Mouse (Mus musculus) ES-E14 (cell line): ENCODE data around the gene Rgmb. TPM values are rescaled to one million over a fixed set of nuclear protein-coding genes. Genes with fewer than 3 reads are reported as not detected.

Source experiments
- DNase-seq: peaks from one replicate; pipeline ENCODE4 v3.0.0-alpha.2; 2013; ENCODE audit warnings: low read depth, low spot score
- H3K27ac ChIP-seq: 2 replicates; pipeline ENCODE4 v1.5.1; 2012; ENCODE audit warnings: low read depth, mild to moderate bottlenecking, low read length, moderate library complexity, mixed read lengths; ENCODE audit not compliant: poor library complexity, insufficient read depth, severe bottlenecking
- H3K36me3 ChIP-seq: 2 replicates; pipeline ENCODE4 v1.6.1; 2012; ENCODE audit warnings: mild to moderate bottlenecking, low read length, moderate library complexity, mixed read lengths; ENCODE audit not compliant: control insufficient read depth, poor library complexity, insufficient read depth, severe bottlenecking
- H3K4me1 ChIP-seq, 2 experiments: fragments of 150-350 bp in 1 of 2; sonication (generic) in 1 of 2; 2 replicates each; pipeline ENCODE4 v1.6.1; 2012; ENCODE audit warnings: low read length in 2 of 2, mild to moderate bottlenecking in 1 of 2, mixed read lengths in 1 of 2; ENCODE audit not compliant: control insufficient read depth in 2 of 2, insufficient read depth in 2 of 2, poor library complexity in 1 of 2
- H3K4me3 ChIP-seq, 2 experiments: fragments of 150-350 bp in 1 of 2; sonication (generic) in 1 of 2; 2 replicates each; pipeline ENCODE4 v1.5.1; 2012; ENCODE audit warnings: low read length in 2 of 2, low read depth in 1 of 2, mild to moderate bottlenecking in 1 of 2, mixed read lengths in 1 of 2; ENCODE audit not compliant: insufficient read depth in 1 of 2, poor library complexity in 1 of 2, severe bottlenecking in 1 of 2
- H3K9ac ChIP-seq: 2 replicates; pipeline ENCODE4 v1.6.1; 2012; ENCODE audit warnings: low read depth, mild to moderate bottlenecking, low read length, mixed read lengths; ENCODE audit not compliant: poor library complexity, insufficient read depth, severe bottlenecking
- H3K9me3 ChIP-seq: fragments of 150-350 bp; sonication (generic); 2 replicates; pipeline ENCODE4 v1.6.1; 2012; ENCODE audit warnings: low read depth, mild to moderate bottlenecking, low read length; ENCODE audit not compliant: control insufficient read depth, insufficient read depth
- CHD2 ChIP-seq: IDR thresholded peaks from 2 replicates; pipeline ENCODE4 v1.6.1; 2014; ENCODE audit warnings: mild to moderate bottlenecking, low read depth, low read length, inconsistent platforms
- HCFC1 ChIP-seq: IDR thresholded peaks from 2 replicates; pipeline ENCODE4 v1.6.1; 2012; ENCODE audit warnings: low read length, inconsistent platforms, borderline replicate concordance; ENCODE audit not compliant: insufficient read depth
- MAFK ChIP-seq: IDR thresholded peaks from 2 replicates; pipeline ENCODE4 v1.6.1; 2014; ENCODE audit warnings: mild to moderate bottlenecking, low read depth, low read length, inconsistent platforms; ENCODE audit not compliant: insufficient read depth
- ZC3H11A ChIP-seq: IDR thresholded peaks from 2 replicates; pipeline ENCODE4 v1.6.1; 2012; ENCODE audit warnings: low read depth, mild to moderate bottlenecking, inconsistent platforms, low read length, borderline replicate concordance
- ZNF384 ChIP-seq: IDR thresholded peaks from 2 replicates; pipeline ENCODE4 v1.6.1; 2012; ENCODE audit warnings: low read depth, low read length, inconsistent platforms
- in situ Hi-C, 2 experiments: fragments of 600-800 bp; cut with MboI; formaldehyde crosslinking; loops; one replicate each; pipeline ENCODE4 v1.15.1; 2025; ENCODE audit warnings: low sequenced_read_pairs in 2 of 2, inconsistent platforms in 1 of 2; ENCODE audit not compliant: unreplicated experiment in 2 of 2
- total RNA-seq: library from RNA; depleted of rRNA; stranded (reverse); fragments of 300-350 nt; gene quantifications from 2 replicates; pipeline ENCODE4 v1.2.3, GENCODE M21; 2012

Gene Rgmb
- total RNA-seq, 1 experiment, result 7.2 TPM

DNA sequence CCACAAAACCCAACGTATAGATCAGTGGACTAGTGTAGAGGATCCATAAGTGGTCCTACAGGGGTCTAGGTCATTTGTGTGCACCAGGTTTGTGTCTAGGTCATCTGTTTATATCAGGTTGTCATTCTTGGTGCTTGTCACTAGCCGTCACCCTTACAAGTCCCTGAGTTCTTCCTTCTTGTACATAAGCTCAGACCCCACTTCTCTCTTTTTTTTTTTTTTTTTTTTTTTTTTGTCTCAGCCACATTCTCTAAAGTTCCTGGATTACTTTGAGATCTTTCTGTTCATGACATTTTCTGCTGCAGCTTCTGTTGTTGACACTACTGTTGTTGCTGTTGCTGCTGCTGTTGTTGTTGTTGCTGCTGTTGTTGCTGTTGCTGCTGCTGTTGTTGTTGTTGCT is 22.3 kb upstream of the Rgmb start:
- TF ChIP-seq ZC3H11A (no peak), CHD2 (no peak), ZNF384 (no peak), HCFC1 (no peak), MAFK (no peak)
- H3K4me3 ChIP-seq, result no peak overlapping the region
- in situ Hi-C loops, result no loop called here
- H3K9me3 ChIP-seq, result no peaks in the 10 kb centered on the region
- no peak for DNase-seq
- H3K27ac ChIP-seq, result no peak overlapping the region
- no peaks in the 10 kb centered on the region for H3K36me3 ChIP-seq
- peaks cover 1 to 5% of the 10 kb centered on the region in 2 experiments; a peak in 1 of 4 replicates for H3K4me1 ChIP-seq
- no peak overlapping the region for H3K9ac ChIP-seq

- in situ Hi-C loops, result no loop called here
- TF ChIP-seq MAFK (no peak), HCFC1 (no peak), ZC3H11A (no peak), ZNF384 (no peak), CHD2 (no peak)
- peaks cover 1 to 5% of the 10 kb centered on the region in 2 experiments; a peak in 1 of 4 replicates for H3K4me1 ChIP-seq
Observed at GRCm38 (mm10) chr17:15850544-15850943, 19.7 kb upstream of the Rgmb start.

GRCm38 (mm10) chr17:15841425-15841824 is 10.6 kb upstream of the Rgmb start:
- Histone ChIP-seq H3K36me3 (no peaks in the 10 kb centered on the region), H3K4me1 (no peaks in the 10 kb centered on the region), H3K9me3 (no peaks in the 10 kb centered on the region), H3K9ac (no peak overlapping the region), H3K4me3 (no peak overlapping the region), H3K27ac (no peak overlapping the region)
- in situ Hi-C loops, result no loop called here
- no peak for DNase-seq
- TF ChIP-seq ZNF384 (no peak), HCFC1 (no peak), ZC3H11A (no peak), CHD2 (no peak), MAFK (no peak)

More at GRCm38 (mm10) chr17:15850544-15850943, 19.7 kb upstream of the Rgmb start:
- Histone ChIP-seq H3K4me3 (no peak overlapping the region), H3K9ac (no peak overlapping the region), H3K27ac (no peak overlapping the region), H3K36me3 (no peaks in the 10 kb centered on the region), H3K9me3 (no peaks in the 10 kb centered on the region)
- no peak for DNase-seq

DNA sequence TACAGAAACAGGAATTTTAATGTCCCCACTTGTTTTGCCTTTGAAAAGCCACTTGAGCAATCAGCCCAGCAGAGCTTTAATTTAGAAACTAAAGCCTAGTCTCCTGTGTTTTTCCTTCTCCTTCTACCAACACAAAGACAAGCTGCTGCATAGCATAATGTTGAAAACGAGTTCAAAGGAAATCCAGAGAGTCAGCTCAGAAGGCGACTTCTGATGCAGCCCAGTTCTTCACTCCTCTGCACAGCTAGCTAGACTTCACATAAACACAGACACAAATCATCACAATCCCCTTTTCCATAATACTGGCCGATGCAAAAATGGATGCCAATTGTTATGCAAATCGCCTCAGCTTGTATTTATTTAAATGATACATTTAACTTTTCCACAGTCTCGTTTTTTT is 1.6 kb upstream of the Rgmb start:
- DNase-seq, result no peak
- Histone ChIP-seq H3K9me3 (no peaks in the 10 kb centered on the region), H3K36me3 (no peaks in the 10 kb centered on the region), H3K4me3 (no peak overlapping the region), H3K9ac (no peak overlapping the region), H3K4me1 (no peaks in the 10 kb centered on the region), H3K27ac (no peak overlapping the region)
- TF ChIP-seq HCFC1 (no peak), ZC3H11A (no peak), CHD2 (no peak), MAFK (no peak), ZNF384 (no peak)
- in situ Hi-C loops, result no loop called here

- no peak for TF ChIP-seq CHD2
- no peak for TF ChIP-seq HCFC1
- peak; percentile 84 for DNase-seq
- H3K9ac ChIP-seq, result no peak overlapping the region
- no peak overlapping the region for H3K4me3 ChIP-seq
- no peak overlapping the region for H3K27ac ChIP-seq
- no peaks in the 10 kb centered on the region for H3K9me3 ChIP-seq
- no peaks in the 10 kb centered on the region for H3K36me3 ChIP-seq
- H3K4me1 ChIP-seq, result no peaks in the 10 kb centered on the region
- in situ Hi-C loops, result no loop called here
Observed at GRCm38 (mm10) chr17:15831810-15832209, 971 bp upstream of the Rgmb start.
